9 mouse cellular contexts compared by ENCODE assay signal in genomic region chr2:155696091-155696558, GRCm38 (mm10). TPM values are rescaled to one million over a fixed set of nuclear protein-coding genes. Genes with fewer than 3 reads are reported as not detected.
A peak's percentile ranks its signal among the peaks of the same experiment; 100 is the strongest.
DNase-seq lines count a peak whose midpoint lies in the region; ATAC-seq and TF ChIP-seq lines count a peak whose summit lies in the region.
"Had no signal": no experiment of that assay in that cellular context is flagged by ENCODE, and none has a peak within 500 bp of the region (broad histone marks: within the 10 kb centered on the region; RNA-seq: fewer than 3 reads in every experiment).

No protein-coding gene starts in this region.

- no peak overlapping the region for H3K27ac ChIP-seq in MEL (ENCODE audit: control insufficient read depth, low read depth, low read length)
- H3K27ac ChIP-seq in cerebellum, adult 2 months (ENCODE audit: insufficient read depth, low read length), result no peak overlapping the region
- H3K27ac ChIP-seq in layer of hippocampus, adult 2 months, result no peak overlapping the region
- no peak overlapping the region for H3K27ac ChIP-seq in lung, embryonic 14.5 days (ENCODE audit: low read depth)

- peak; percentile 47 for TF ChIP-seq RAD21 in MEL (IDR thresholded peaks at IDR 0.05; ENCODE audit: low read depth, low read length)

- ATAC-seq in lung, embryonic 14.5 days (ENCODE audit: insufficient read depth), result no peak

- no peak overlapping the region for H3K4me2 ChIP-seq in lung, embryonic 14.5 days

- H3K9me3 ChIP-seq in MEL (replicated peaks; ENCODE audit: insufficient read depth, low read length), result no peaks in the 10 kb centered on the region
- H3K9me3 ChIP-seq in lung, embryonic 14.5 days (ENCODE audit: low read depth, low read length), result no peaks in the 10 kb centered on the region

- H3ac ChIP-seq in C2C12 (ENCODE audit: control insufficient read depth, insufficient read length, low read depth), result no peak overlapping the region

- TF ChIP-seq POLR2A in MEL (IDR thresholded peaks at IDR 0.05; ENCODE audit: control insufficient read depth in 1 of 2, insufficient read depth in 1 of 2, low read depth in 1 of 2, low read length in 2 of 2, poor library complexity in 1 of 2), result no peak
- no peak for TF ChIP-seq POLR2A in cerebellum, adult 2 months (IDR thresholded peaks at IDR 0.05; ENCODE audit: borderline replicate concordance, insufficient read depth, low read length)

- DNase-seq in MEL (ENCODE audit: low read depth, low spot score), result peak; percentile 88
- DNase-seq in cerebellum, adult 2 months, result peak; percentile 86 to 91
- peak; percentile 97 for DNase-seq in gastrocnemius, postnatal 10 days
- DNase-seq in layer of hippocampus, adult 2 months (ENCODE audit: low spot score in 2 of 2), result peak; percentile 63 to 87
- DNase-seq in lung, embryonic 14.5 days, result peak; percentile 91
- peak; percentile 81 to 88 for DNase-seq in right cerebral cortex, postnatal 10 days (ENCODE audit: low spot score in 2 of 2)
- DNase-seq in urinary bladder, postnatal 14 days (ENCODE audit: low spot score), result peak; percentile 89

- H3K4me3 ChIP-seq in C2C12 (ENCODE audit: insufficient read depth, poor library complexity, severe bottlenecking) (no peak overlapping the region), MEL (ENCODE audit: control insufficient read depth in 1 of 2, insufficient read depth in 1 of 2, low read depth in 2 of 2, low read length in 2 of 2) (peak overlapping the region in 1 of 2 experiments; percentile 28; a peak in 1 of 4 replicates)
- H3K4me3 ChIP-seq in cerebellum, adult 2 months (replicated peaks; ENCODE audit: insufficient read depth, low read depth, low read length), result no peak overlapping the region
- no peak overlapping the region for H3K4me3 ChIP-seq in layer of hippocampus, adult 2 months
- H3K4me3 ChIP-seq in lung, embryonic 14.5 days (ENCODE audit: low read depth, low read length), result no peak overlapping the region

- H3K36me3 ChIP-seq in C2C12 (ENCODE audit: control insufficient read depth, insufficient read depth) (no peaks in the 10 kb centered on the region), MEL (ENCODE audit: control insufficient read depth in 1 of 2, insufficient read depth in 2 of 2, low read length in 2 of 2) (peaks cover 0 to 3% of the 10 kb centered on the region in 2 experiments; a peak in 1 of 4 replicates)
- no peaks in the 10 kb centered on the region for H3K36me3 ChIP-seq in lung, embryonic 14.5 days (ENCODE audit: insufficient read depth)

- H3K27me3 ChIP-seq in C2C12 (ENCODE audit: control insufficient read depth, insufficient read depth, insufficient read length) (no peaks in the 10 kb centered on the region), MEL (ENCODE audit: control insufficient read depth in 1 of 2, insufficient read depth in 2 of 2, low read length in 2 of 2) (no peaks in the 10 kb centered on the region)
- H3K27me3 ChIP-seq in cerebellum, adult 2 months (ENCODE audit: control insufficient read depth, insufficient read depth, low read length), result no peaks in the 10 kb centered on the region
- no peaks in the 10 kb centered on the region for H3K27me3 ChIP-seq in lung, embryonic 14.5 days (ENCODE audit: insufficient read depth, low read length)

- H3K79me3 ChIP-seq in C2C12 (ENCODE audit: low read depth), result peaks cover 7% of the 10 kb centered on the region

- WGBS in cerebellum, adult 2 months, result 16% methylated on average over 7 of the region's 7 CpGs
- WGBS in lung, embryonic 14.5 days, result 18% methylated on average over 7 of the region's 7 CpGs

- H3K9ac ChIP-seq in MEL (ENCODE audit: control insufficient read depth, low read depth, low read length, poor library complexity, severe bottlenecking), result 0 out of 2 replicates have a peak overlapping the region, but pooled peaks have one; percentile 34
- H3K9ac ChIP-seq in lung, embryonic 14.5 days, result no peak overlapping the region

- TF ChIP-seq CTCF in C2C12 (IDR thresholded peaks at IDR 0.05; ENCODE audit: control insufficient read depth, insufficient read depth, insufficient read length) (peak; percentile 49), MEL (IDR thresholded peaks at IDR 0.05 in 2 of 3, conservative IDR thresholded peaks at IDR 0.05 in 1 of 3; ENCODE audit: control insufficient read depth in 1 of 3, insufficient read depth in 1 of 3, low read depth in 2 of 3, low read length in 3 of 3, poor library complexity in 1 of 3, severe bottlenecking in 1 of 3) (peak; percentile 91 to 98 (median 95))
- TF ChIP-seq CTCF in cerebellum, adult 2 months (IDR thresholded peaks at IDR 0.05; ENCODE audit: borderline replicate concordance, insufficient read depth, low read depth, low read length), result peak; percentile 87
- peak; percentile 99 for TF ChIP-seq CTCF in layer of hippocampus, adult 2 months (conservative IDR thresholded peaks at IDR 0.05)
- TF ChIP-seq CTCF in lung, embryonic 14.5 days (IDR thresholded peaks at IDR 0.05; ENCODE audit: low read depth), result peak; percentile 93

- peaks cover 2 to 3% of the 10 kb centered on the region in 2 experiments; a peak in 2 of 4 replicates for H3K4me1 ChIP-seq in MEL (ENCODE audit: control insufficient read depth in 1 of 2, insufficient read depth in 2 of 2, low read length in 2 of 2)
- no peaks in the 10 kb centered on the region; the same call in none of the 2 replicates for H3K4me1 ChIP-seq in cerebellum, adult 2 months (ENCODE audit: control insufficient read depth, insufficient read depth, low read length)
- H3K4me1 ChIP-seq in lung, embryonic 14.5 days (ENCODE audit: insufficient read depth), result 0 out of 2 replicates have a peak, but pooled peaks cover 2% of the 10 kb centered on the region

- TF ChIP-seq EP300 in MEL (IDR thresholded peaks at IDR 0.05; ENCODE audit: low read depth in 1 of 2, low read length in 2 of 2), result no peak

- H3K79me2 ChIP-seq in C2C12 (ENCODE audit: control insufficient read depth, insufficient read depth), result peaks cover 10% of the 10 kb centered on the region
- peaks cover 10% of the 10 kb centered on the region for H3K79me2 ChIP-seq in MEL (ENCODE audit: control insufficient read depth, insufficient read depth, low read length, poor library complexity)

TF ChIP-seq in C2C12, 6 proteins besides CTCF, POLR2A, EP300 and RAD21:
- no peak for TF ChIP-seq USF1 (IDR thresholded peaks at IDR 0.05; ENCODE audit: low read depth)
- TF ChIP-seq MAX (IDR thresholded peaks at IDR 0.05), result no peak
- TF ChIP-seq MYOD1 (IDR thresholded peaks at IDR 0.05; ENCODE audit: control insufficient read depth, insufficient read length, low read depth), result no peak
- no peak for TF ChIP-seq FOSL1 (IDR thresholded peaks at IDR 0.05; ENCODE audit: insufficient read depth, low read length, poor library complexity, severe bottlenecking)
- no peak for TF ChIP-seq MYOG (IDR thresholded peaks at IDR 0.05; ENCODE audit: control insufficient read depth, extremely low read depth, insufficient read length)
- no peak for TF ChIP-seq CEBPB (IDR thresholded peaks at IDR 0.05; ENCODE audit: low read depth)
TF ChIP-seq in C2C12: peak in this region for 0.

TF ChIP-seq in MEL, 35 proteins besides CTCF, POLR2A, EP300 and RAD21 (continues in another document):
- TF ChIP-seq SIN3A (IDR thresholded peaks at IDR 0.05; ENCODE audit: low read length), result peak; percentile 63
- TF ChIP-seq KAT2A (conservative IDR thresholded peaks at IDR 0.05; ENCODE audit: low read depth, low read length), result no peak
- no peak for TF ChIP-seq POLR2AphosphoS5 (IDR thresholded peaks at IDR 0.05; ENCODE audit: borderline replicate concordance, low read depth, low read length)
- TF ChIP-seq SMC3 (IDR thresholded peaks at IDR 0.05; ENCODE audit: low read depth, low read length), result peak; percentile 85
- no peak for TF ChIP-seq CHD1 (IDR thresholded peaks at IDR 0.05; ENCODE audit: low read depth, low read length)
- 0 out of 2 replicates have a peak, but pooled peaks have one; percentile 17 for TF ChIP-seq MXI1 (IDR thresholded peaks at IDR 0.05; ENCODE audit: low read depth, low read length)
- no peak for TF ChIP-seq MAX (IDR thresholded peaks at IDR 0.05; ENCODE audit: low read length)
- peak; percentile 92 for TF ChIP-seq USF1 (IDR thresholded peaks at IDR 0.05; ENCODE audit: low read depth, low read length)
- no peak for TF ChIP-seq NELFE (IDR thresholded peaks at IDR 0.05; ENCODE audit: low read depth, low read length)
- TF ChIP-seq ZKSCAN1 (IDR thresholded peaks at IDR 0.05; ENCODE audit: low read depth, low read length), result no peak

RNA-seq across cellular contexts. Expression of gene Trpc4ap, which starts 3.9 kb away (rescaled TPM):
- 70.5 TPM for polyA plus RNA-seq in C2C12 (2012; fragmentation: generic; extraction: Trizol)
- total RNA-seq in MEL (2012; rRNA removed), result 58.7 and 60.4 TPM in 2 replicates
- 100 to 1,000 TPM; 161 to 187 TPM for polyA plus RNA-seq in MEL (2012; ENCODE audit: insufficient read depth in 1 of 2, insufficient read length in 2 of 2, low read depth in 1 of 2, low replicate concordance in 2 of 2, missing spikeins in 1 of 2)
- 223 and 236 TPM in 2 replicates for polyA plus RNA-seq in cerebellum, adult 2 months (2012; rRNA removed)
- 10 to 100 TPM; 83.4 to 94.8 TPM for total RNA-seq in gastrocnemius, postnatal 10 days (2021)
- total RNA-seq in layer of hippocampus, adult 2 months (2021), result 100 to 1,000 TPM; 159 to 164 TPM
- polyA plus RNA-seq in lung, embryonic 14.5 days (2014; fragmentation: Nextera tagmentation; extraction: Ambion mirVana), result 129 and 132 TPM in 2 replicates

RNA-seq across cellular contexts. Expression of gene Edem2, which starts 33.1 kb away (rescaled TPM):
- polyA plus RNA-seq in C2C12 (2012; fragmentation: generic; extraction: Trizol) (19.0 TPM), MEL (2012; ENCODE audit: insufficient read depth in 1 of 2, insufficient read length in 2 of 2, low read depth in 1 of 2, low replicate concordance in 2 of 2, missing spikeins in 1 of 2) (10 to 100 TPM in 1 of 2 experiments, not detected in 1; 43.8 TPM)
- total RNA-seq in MEL (2012; rRNA removed), result 36.1 and 40.7 TPM in 2 replicates
- polyA plus RNA-seq in cerebellum, adult 2 months (2012; rRNA removed), result 52.9 and 53.4 TPM in 2 replicates
- 1 to 10 TPM; 7.2 to 9.0 TPM for total RNA-seq in gastrocnemius, postnatal 10 days (2021)
- total RNA-seq in layer of hippocampus, adult 2 months (2021), result 10 to 100 TPM; 23.6 to 24.8 TPM
- polyA plus RNA-seq in lung, embryonic 14.5 days (2014; fragmentation: Nextera tagmentation; extraction: Ambion mirVana), result 35.6 and 35.7 TPM in 2 replicates

RNA-seq across cellular contexts. Expression of gene Gm17581, which starts 39.5 kb away (rescaled TPM):
- not detected for polyA plus RNA-seq in C2C12 (2012; fragmentation: generic; extraction: Trizol)
- not detected in 2 replicates for total RNA-seq in MEL (2012; rRNA removed)
- polyA plus RNA-seq in MEL (2012; ENCODE audit: insufficient read depth in 1 of 2, insufficient read length in 2 of 2, low read depth in 1 of 2, low replicate concordance in 2 of 2, missing spikeins in 1 of 2), result not detected
- not detected in 2 replicates for polyA plus RNA-seq in cerebellum, adult 2 months (2012; rRNA removed)
- not detected for total RNA-seq in gastrocnemius, postnatal 10 days (2021)
- total RNA-seq in layer of hippocampus, adult 2 months (2021), result not detected
- not detected in 2 replicates for polyA plus RNA-seq in lung, embryonic 14.5 days (2014; fragmentation: Nextera tagmentation; extraction: Ambion mirVana)
- polyA plus RNA-seq: lung, embryonic 16.5 days had no signal

RNA-seq across cellular contexts. Expression of gene Procr, which starts 54.8 kb away (rescaled TPM):
- polyA plus RNA-seq in C2C12 (2012; fragmentation: generic; extraction: Trizol), result 4.4 TPM
- total RNA-seq in MEL (2012; rRNA removed), result 0.15 TPM in 1 of 2 replicates, not detected in the other
- not detected for polyA plus RNA-seq in MEL (2012; ENCODE audit: insufficient read depth in 1 of 2, insufficient read length in 2 of 2, low read depth in 1 of 2, low replicate concordance in 2 of 2, missing spikeins in 1 of 2)
- polyA plus RNA-seq in cerebellum, adult 2 months (2012; rRNA removed), result 1.9 TPM in 2 replicates
- total RNA-seq in gastrocnemius, postnatal 10 days (2021), result 10 to 100 TPM; 11.7 to 11.9 TPM
- under 1 TPM; 0.81 to 0.97 TPM for total RNA-seq in layer of hippocampus, adult 2 months (2021)
- 10.4 and 10.9 TPM in 2 replicates for polyA plus RNA-seq in lung, embryonic 14.5 days (2014; fragmentation: Nextera tagmentation; extraction: Ambion mirVana)

Comparison
In these comparisons a context has a peak if more than half of its experiments do, and no peak if none do; other contexts are left out.
1. CTCF ChIP-seq: peak in every context shown above with its lines; median percentile 99 in layer of hippocampus, adult 2 months; 95 in MEL; 93 in lung, embryonic 14.5 days; 87 in cerebellum, adult 2 months; 49 in C2C12.